ENCODE assay signal across 24 mouse cellular contexts in the genomic region with DNA sequence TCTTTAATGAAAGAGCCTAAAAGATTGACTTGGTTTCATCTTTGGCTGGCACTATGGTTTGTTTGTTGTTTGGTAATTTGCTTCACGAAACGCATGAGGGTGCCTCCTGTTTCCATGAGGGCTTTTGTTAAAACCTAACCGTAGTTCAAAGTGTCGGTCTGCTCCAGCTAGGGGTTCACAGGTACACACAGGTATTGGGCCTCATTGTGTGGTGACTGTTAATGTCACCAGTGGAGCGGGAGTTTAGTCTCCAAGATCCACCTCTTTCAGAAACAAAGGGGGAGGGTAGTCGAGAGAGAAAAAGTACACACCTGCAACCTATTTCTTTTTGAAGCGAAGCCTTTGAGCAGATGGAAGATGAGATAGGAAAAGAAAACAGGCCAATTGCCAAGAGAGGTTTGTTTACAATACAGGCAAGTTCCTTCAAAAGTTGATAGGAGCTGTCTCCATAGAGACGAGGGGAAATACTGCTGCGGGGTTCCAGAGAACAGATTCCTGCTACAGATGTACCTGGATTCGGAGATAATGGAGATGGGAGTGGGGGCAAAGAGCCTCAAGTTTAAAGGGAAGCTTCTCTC.
DNase-seq lines count a peak whose midpoint lies in the region; ATAC-seq lines count a peak whose summit lies in the region.
"Had no signal": no experiment of that assay in that cellular context is flagged by ENCODE, and none has a peak within 500 bp of the region (broad histone marks: within the 10 kb centered on the region; RNA-seq: fewer than 3 reads in every experiment).

No protein-coding gene starts in this region.

- 66% methylated on average over 10 of the region's 10 CpGs for WGBS in limb, embryonic 11.5 days
- WGBS in limb, embryonic 10.5 days: 70% methylated on average over 10 of the region's 10 CpGs
- 44% methylated on average over 10 of the region's 10 CpGs for WGBS in embryonic facial prominence, embryonic 12.5 days
- 36% methylated on average over 10 of the region's 10 CpGs for WGBS in stomach, embryonic 16.5 days

- no peaks in the 10 kb centered on the region for H3K27me3 ChIP-seq in limb, embryonic 11.5 days (ENCODE audit: control insufficient read depth, insufficient read depth, low read length)
- no peaks in the 10 kb centered on the region for H3K27me3 ChIP-seq in limb, embryonic 10.5 days (ENCODE audit: low read depth, poor library complexity, severe bottlenecking)
- no peaks in the 10 kb centered on the region for H3K27me3 ChIP-seq in embryonic facial prominence, embryonic 12.5 days
- H3K27me3 ChIP-seq in stomach, embryonic 16.5 days (ENCODE audit: control insufficient read depth, insufficient read depth, low read length): no peaks in the 10 kb centered on the region
- H3K27me3 ChIP-seq: forebrain, embryonic 12.5 days; hindbrain, embryonic 12.5 days; limb, embryonic 12.5 days; midbrain, embryonic 13.5 days; Patski had no signal

- H3K9ac ChIP-seq in limb, embryonic 11.5 days (ENCODE audit: low read length): no peak overlapping the region
- H3K9ac ChIP-seq in embryonic facial prominence, embryonic 12.5 days: no peak overlapping the region
- no peak overlapping the region for H3K9ac ChIP-seq in stomach, embryonic 16.5 days (ENCODE audit: low read length)
- H3K9ac ChIP-seq: forebrain, embryonic 12.5 days; hindbrain, embryonic 12.5 days; limb, embryonic 12.5 days; liver, embryonic 14.5 days; midbrain, embryonic 13.5 days had no signal

- no peaks in the 10 kb centered on the region for H3K36me3 ChIP-seq in limb, embryonic 11.5 days (ENCODE audit: control insufficient read depth, insufficient read depth, low read length)
- H3K36me3 ChIP-seq in limb, embryonic 10.5 days: no peaks in the 10 kb centered on the region
- no peaks in the 10 kb centered on the region for H3K36me3 ChIP-seq in embryonic facial prominence, embryonic 12.5 days
- no peaks in the 10 kb centered on the region for H3K36me3 ChIP-seq in stomach, embryonic 16.5 days (ENCODE audit: control insufficient read depth, insufficient read depth, low read length)
- H3K36me3 ChIP-seq: forebrain, embryonic 12.5 days; heart, embryonic 10.5 days; hindbrain, embryonic 12.5 days; limb, embryonic 12.5 days; midbrain, embryonic 13.5 days had no signal

- no peak overlapping the region for H3K4me3 ChIP-seq in limb, embryonic 11.5 days (ENCODE audit: low read depth, low read length)
- no peak overlapping the region for H3K4me3 ChIP-seq in limb, embryonic 10.5 days
- H3K4me3 ChIP-seq in embryonic facial prominence, embryonic 12.5 days: no peak overlapping the region
- H3K4me3 ChIP-seq in stomach, embryonic 16.5 days (replicated peaks; ENCODE audit: low read length): no peak overlapping the region
- H3K4me3 ChIP-seq: forebrain, embryonic 12.5 days; heart, embryonic 10.5 days; hindbrain, embryonic 12.5 days; layer of hippocampus, adult 2 months; limb, embryonic 12.5 days; midbrain, embryonic 13.5 days had no signal

- peak; percentile 14 for DNase-seq in limb, embryonic 11.5 days (ENCODE audit: low spot score)
- DNase-seq in limb, embryonic 10.5 days (ENCODE audit: low spot score): no peak
- DNase-seq in thymus, postnatal 4 days: peak; percentile 51
- DNase-seq in Muller cell, postnatal 12 days (ENCODE audit: inconsistent ontology term): no peak
- DNase-seq in adrenal gland, adult (ENCODE audit: inconsistent age in 2 of 2, low spot score in 1 of 2): no peak
- DNase-seq: adrenal gland, postnatal 25 days; cerebellum, adult 11-12 months; cerebellum, postnatal 25 days; embryo, embryonic 11 days; gastrocnemius, postnatal 36 days; heart, postnatal 14 days; kidney, adult 8-10 months; kidney, postnatal 14 days had no signal

- H3K27ac ChIP-seq in limb, embryonic 11.5 days (replicated peaks; ENCODE audit: low read depth, low read length): no peak overlapping the region
- no peak overlapping the region for H3K27ac ChIP-seq in limb, embryonic 10.5 days
- H3K27ac ChIP-seq in embryonic facial prominence, embryonic 12.5 days: 0 out of 2 replicates have a peak overlapping the region, but pooled peaks have one; percentile 27
- no peak overlapping the region for H3K27ac ChIP-seq in stomach, embryonic 16.5 days (ENCODE audit: low read length)
- H3K27ac ChIP-seq: forebrain, embryonic 12.5 days; heart, embryonic 10.5 days; hindbrain, embryonic 12.5 days; layer of hippocampus, adult 2 months; limb, embryonic 12.5 days; liver, embryonic 14.5 days; midbrain, embryonic 13.5 days had no signal

- H3K9me3 ChIP-seq in limb, embryonic 11.5 days (ENCODE audit: control insufficient read depth, low read length): no peaks in the 10 kb centered on the region
- H3K9me3 ChIP-seq in limb, embryonic 10.5 days (replicated peaks): no peaks in the 10 kb centered on the region
- peaks cover 5% of the 10 kb centered on the region; the same call in 1 of the 2 replicates for H3K9me3 ChIP-seq in embryonic facial prominence, embryonic 12.5 days
- H3K9me3 ChIP-seq in stomach, embryonic 16.5 days (replicated peaks; ENCODE audit: control insufficient read depth, low read length): no peaks in the 10 kb centered on the region; the same call in 1 of the 2 replicates
- H3K9me3 ChIP-seq: forebrain, embryonic 12.5 days; heart, embryonic 10.5 days; hindbrain, embryonic 12.5 days; midbrain, embryonic 13.5 days had no signal

- no peak overlapping the region for H3K4me2 ChIP-seq in limb, embryonic 11.5 days (ENCODE audit: low read depth, severe bottlenecking)
- no peak overlapping the region for H3K4me2 ChIP-seq in embryonic facial prominence, embryonic 12.5 days (replicated peaks)
- H3K4me2 ChIP-seq in stomach, embryonic 16.5 days (ENCODE audit: low read depth, low read length): no peak overlapping the region
- H3K4me2 ChIP-seq: forebrain, embryonic 12.5 days; hindbrain, embryonic 12.5 days; limb, embryonic 12.5 days; midbrain, embryonic 13.5 days had no signal

- no peak for ATAC-seq in limb, embryonic 11.5 days (ENCODE audit: insufficient number of reproducible peaks, low FRiP score, low TSS enrichment, low read depth)
- no peak for ATAC-seq in embryonic facial prominence, embryonic 12.5 days (ENCODE audit: insufficient number of reproducible peaks, insufficient read depth, low FRiP score, low TSS enrichment)
- peak; percentile 33; the same call in 1 of the 2 replicates for ATAC-seq in stomach, embryonic 16.5 days (ENCODE audit: insufficient read depth, low FRiP score)
- ATAC-seq: lung, postnatal 0 days; midbrain, embryonic 13.5 days; Patski had no signal

- no peaks in the 10 kb centered on the region for H3K4me1 ChIP-seq in limb, embryonic 11.5 days (ENCODE audit: control insufficient read depth, insufficient read depth, low read length)
- peaks cover 6% of the 10 kb centered on the region for H3K4me1 ChIP-seq in limb, embryonic 10.5 days
- peaks cover 4% of the 10 kb centered on the region; the same call in 1 of the 2 replicates for H3K4me1 ChIP-seq in embryonic facial prominence, embryonic 12.5 days
- H3K4me1 ChIP-seq in stomach, embryonic 16.5 days (ENCODE audit: control insufficient read depth, insufficient read depth, low read length): 0 out of 2 replicates have a peak, but pooled peaks cover 5% of the 10 kb centered on the region
- H3K4me1 ChIP-seq: forebrain, embryonic 12.5 days; hindbrain, embryonic 12.5 days; midbrain, embryonic 13.5 days had no signal

Comparison
In these comparisons a context has a peak if more than half of its experiments do, and no peak if none do; other contexts are left out.
1. DNase-seq: peak in limb, embryonic 11.5 days (single experiment) and thymus, postnatal 4 days (single experiment); none in limb, embryonic 10.5 days (single experiment), Muller cell, postnatal 12 days (single experiment) and adrenal gland, adult (0 of 2).